Mouse (Mus musculus) bone marrow, adult 2 months (tissue): ENCODE results near the gene Actn1. TPM values are rescaled to one million over a fixed set of nuclear protein-coding genes. Genes with fewer than 3 reads are reported as not detected.
A peak's percentile ranks its signal among the peaks of the same experiment; 100 is the strongest.

ENCODE experiments used
- H3K27ac ChIP-seq: fragments of 200-500 bp; 2 replicates; pipeline ENCODE4 v1.5.1; 2012; ENCODE audit warnings: low read depth, mild to moderate bottlenecking, control low read depth, inconsistent platforms, low read length; ENCODE audit not compliant: control insufficient read depth, poor library complexity, insufficient read depth
- H3K4me1 ChIP-seq: fragments of 200-500 bp; 2 replicates; pipeline ENCODE4 v1.6.1; 2011; ENCODE audit warnings: low read length; ENCODE audit not compliant: control insufficient read depth, insufficient read depth
- H3K4me3 ChIP-seq: fragments of 200-500 bp; replicated peaks from 2 replicates; pipeline ENCODE3; 2011; ENCODE audit warnings: mild to moderate bottlenecking, low read depth, low read length, control low read depth; ENCODE audit not compliant: control insufficient read depth
- CTCF ChIP-seq: fragments of 200-500 bp; IDR thresholded peaks from 2 replicates; pipeline ENCODE4 v1.5.1; 2011; ENCODE audit warnings: low read length, control low read depth; ENCODE audit not compliant: control insufficient read depth, insufficient read depth
- POLR2A ChIP-seq: fragments of 200-500 bp; IDR thresholded peaks from 2 replicates; pipeline ENCODE4 v1.6.1; 2011; ENCODE audit warnings: low read depth, mild to moderate bottlenecking, control low read depth, low read length, borderline replicate concordance; ENCODE audit not compliant: control insufficient read depth
- WGBS: fragments of 180-500 bp; shearing (Covaris S2); methylation state at CpG from one replicate; pipeline ENCODE4 v1.1.7; 2018; 5-methylcytosine and 5-hydroxymethylcytosine counted together
- polyA plus RNA-seq: library from polyadenylated mRNA; stranded (reverse); fragments of >200 nt; gene quantifications from 2 replicates; pipeline ENCODE4 v1.2.4, GENCODE M21; 2011; ENCODE audit warnings: low replicate concordance; ENCODE audit not compliant: missing spikeins, insufficient read depth, insufficient read length

Actn1 gene
- polyA plus RNA-seq, 1 experiment = 70.6 TPM

DNA sequence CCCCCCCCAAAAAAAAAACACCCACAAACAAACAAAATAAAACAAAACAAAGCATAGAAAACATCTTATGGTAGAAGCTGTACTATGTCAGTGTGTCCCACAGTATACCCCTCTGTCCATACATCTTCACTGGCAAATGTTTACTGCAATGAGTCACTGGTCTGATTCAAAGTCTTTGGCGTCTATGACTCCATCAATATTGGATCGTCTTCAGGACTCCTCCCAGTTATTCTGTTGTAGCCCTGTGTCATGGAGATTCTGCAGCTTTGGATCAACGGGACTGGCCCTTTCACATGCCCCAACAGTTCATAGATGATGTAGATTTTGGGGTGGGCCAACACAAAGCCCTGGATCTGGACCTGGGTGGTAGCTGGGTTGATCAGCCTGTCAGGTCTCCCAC, 25.9 kb downstream of the Actn1 start:
- 74% methylated on average over 3 of the region's 3 CpGs for WGBS
- Histone ChIP-seq H3K27ac (peak overlapping the region; percentile 6), H3K4me3 (no peak overlapping the region), H3K4me1 (peaks cover 13% of the 10 kb centered on the region)
- TF ChIP-seq CTCF = no peak
- no peak for TF ChIP-seq POLR2A

DNA sequence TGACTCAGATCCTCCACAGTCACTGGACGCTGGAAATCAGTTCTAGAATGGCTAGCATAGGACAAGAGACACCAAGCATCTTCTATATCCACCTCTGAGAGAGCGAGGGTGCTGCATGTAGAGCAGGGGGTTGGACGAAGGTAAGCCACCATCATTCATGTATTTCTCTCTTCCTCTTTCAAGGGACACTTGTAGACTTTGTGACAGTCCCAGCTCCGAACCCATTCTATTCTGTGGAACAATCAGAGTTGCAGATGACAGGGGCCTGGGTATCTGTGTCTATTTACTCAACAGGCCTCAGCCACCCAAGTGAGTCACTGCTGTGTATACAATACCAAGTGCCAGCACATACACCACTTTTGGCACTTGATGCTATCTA, 27.3 kb downstream of the Actn1 start:
- Histone ChIP-seq H3K4me3 (no peak overlapping the region), H3K27ac (no peak overlapping the region), H3K4me1 (peaks cover 16% of the 10 kb centered on the region)
- WGBS = 75% methylated on average over 4 of the region's 4 CpGs
- no peak for TF ChIP-seq CTCF
- TF ChIP-seq POLR2A = no peak

DNA sequence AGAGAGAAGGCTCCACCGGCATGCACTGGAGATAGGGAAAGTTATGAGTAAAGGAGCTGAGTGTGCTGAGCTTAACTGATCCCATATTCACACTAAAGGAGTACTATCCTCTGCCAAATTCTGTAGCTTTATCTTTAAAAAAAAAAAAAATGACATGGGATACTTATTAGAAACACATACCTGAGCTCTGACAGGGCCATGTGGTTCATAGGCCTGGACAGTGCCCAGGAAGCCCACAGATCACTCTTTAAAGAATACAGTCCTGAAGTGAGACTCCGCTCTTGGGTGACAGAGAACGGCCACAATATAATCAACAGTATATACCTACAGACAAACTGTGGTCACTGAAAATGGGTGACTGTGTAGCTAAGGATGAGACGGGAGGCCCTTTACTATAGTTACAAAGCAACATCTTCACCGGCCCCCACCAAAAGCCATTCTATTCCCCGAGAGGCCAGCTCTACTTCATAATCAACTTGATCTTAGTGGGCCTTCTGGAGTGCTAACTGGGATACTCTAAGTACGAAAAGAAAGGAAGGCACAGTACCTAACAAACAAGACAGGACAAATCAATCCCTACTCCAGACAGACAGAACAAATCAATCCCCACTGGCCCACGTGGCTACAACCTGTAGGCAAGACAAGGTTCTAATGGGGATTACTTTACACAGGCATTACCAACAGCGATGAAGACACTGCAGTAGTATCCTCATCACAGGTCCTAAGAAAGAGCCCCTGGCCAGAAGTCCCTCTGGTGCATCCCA, 27.9 kb downstream of the Actn1 start:
- H3K4me1 ChIP-seq = peaks cover 16% of the 10 kb centered on the region
- TF ChIP-seq CTCF (no peak), POLR2A (no peak)
- H3K4me3 ChIP-seq = no peak overlapping the region
- H3K27ac ChIP-seq = peak overlapping the region; percentile 72; the same call in 1 of the 2 replicates
- 77% methylated on average over 9 of the region's 9 CpGs for WGBS

DNA sequence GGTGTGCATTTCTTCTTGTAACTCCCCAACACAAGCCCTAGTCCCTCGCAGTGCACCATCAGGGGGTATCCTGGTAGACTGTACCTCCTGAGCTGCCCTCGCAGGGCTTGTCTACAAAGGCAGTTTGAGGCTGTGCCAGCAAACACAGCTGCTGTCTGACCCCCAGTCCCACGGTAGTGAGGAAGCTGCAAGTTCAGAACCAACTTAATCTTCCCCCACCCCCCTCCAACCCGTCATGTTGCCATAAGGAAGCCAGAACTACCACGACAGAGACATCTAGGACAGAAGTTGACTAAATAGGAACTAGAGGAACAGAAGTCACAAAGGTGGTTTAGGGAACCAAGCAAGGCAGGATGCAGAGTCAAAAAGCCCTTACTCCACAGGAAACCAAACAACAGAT, 28.9 kb downstream of the Actn1 start:
- WGBS = 5% methylated on average over 5 of the region's 5 CpGs
- Histone ChIP-seq H3K4me1 (peaks cover 16% of the 10 kb centered on the region), H3K27ac (peak overlapping the region; percentile 76), H3K4me3 (no peak overlapping the region)
- TF ChIP-seq CTCF (no peak), POLR2A (no peak)

DNA sequence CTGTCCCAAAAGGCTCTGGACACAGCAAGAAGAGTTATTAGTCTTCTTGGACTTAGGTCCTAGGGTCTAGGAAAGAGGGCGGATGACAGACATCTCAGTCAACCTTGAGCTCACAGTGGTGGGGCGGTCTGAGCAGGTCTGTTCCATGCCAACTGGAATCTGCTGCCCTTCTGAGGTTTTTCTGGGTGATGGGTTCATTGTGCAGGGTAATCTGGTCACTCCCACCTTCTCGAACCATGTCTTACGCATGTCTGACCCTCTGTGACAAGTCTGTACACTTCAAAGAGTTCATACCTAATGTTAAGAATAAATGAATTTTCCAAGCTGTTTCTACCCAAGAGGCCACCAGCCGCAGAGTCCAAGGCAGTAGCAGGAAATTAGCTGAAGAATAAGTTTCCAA, 29.3 kb downstream of the Actn1 start:
- H3K4me1 ChIP-seq = peaks cover 15% of the 10 kb centered on the region
- no peak overlapping the region for H3K4me3 ChIP-seq
- 71% methylated on average over 5 of the region's 5 CpGs for WGBS
- peak overlapping the region; percentile 76 for H3K27ac ChIP-seq
- TF ChIP-seq CTCF (no peak), POLR2A (no peak)

DNA sequence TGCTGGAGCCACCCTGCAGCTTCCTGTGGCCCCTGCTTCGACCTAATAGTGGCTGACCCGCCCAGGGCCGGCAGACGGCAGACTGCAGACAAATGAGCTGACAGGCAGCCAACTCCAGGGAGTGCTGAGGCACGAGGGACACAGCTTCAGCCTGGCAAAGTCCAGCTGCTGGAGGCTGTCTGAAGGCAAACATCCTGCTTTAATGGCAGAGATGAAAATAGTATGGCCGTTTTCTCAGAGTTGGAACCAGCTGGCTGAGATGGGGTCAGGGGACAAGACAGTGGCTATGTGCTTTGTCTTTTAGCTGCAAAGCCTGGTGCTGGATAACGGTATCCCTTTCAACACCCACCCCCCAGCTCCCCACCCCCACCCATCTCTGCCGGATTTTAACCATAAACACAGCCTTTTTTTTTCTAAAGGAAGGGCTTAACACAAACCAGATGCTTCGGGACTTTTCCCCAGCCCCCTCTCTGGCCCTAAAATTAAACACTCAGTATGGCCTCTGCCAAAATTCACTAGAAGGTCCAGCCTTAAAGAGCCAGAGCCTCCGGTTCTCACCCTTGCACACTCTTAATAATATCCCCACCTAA, 30.0 kb downstream of the Actn1 start:
- WGBS = 15% methylated on average over 10 of the region's 10 CpGs
- peaks cover 11% of the 10 kb centered on the region for H3K4me1 ChIP-seq

DNA sequence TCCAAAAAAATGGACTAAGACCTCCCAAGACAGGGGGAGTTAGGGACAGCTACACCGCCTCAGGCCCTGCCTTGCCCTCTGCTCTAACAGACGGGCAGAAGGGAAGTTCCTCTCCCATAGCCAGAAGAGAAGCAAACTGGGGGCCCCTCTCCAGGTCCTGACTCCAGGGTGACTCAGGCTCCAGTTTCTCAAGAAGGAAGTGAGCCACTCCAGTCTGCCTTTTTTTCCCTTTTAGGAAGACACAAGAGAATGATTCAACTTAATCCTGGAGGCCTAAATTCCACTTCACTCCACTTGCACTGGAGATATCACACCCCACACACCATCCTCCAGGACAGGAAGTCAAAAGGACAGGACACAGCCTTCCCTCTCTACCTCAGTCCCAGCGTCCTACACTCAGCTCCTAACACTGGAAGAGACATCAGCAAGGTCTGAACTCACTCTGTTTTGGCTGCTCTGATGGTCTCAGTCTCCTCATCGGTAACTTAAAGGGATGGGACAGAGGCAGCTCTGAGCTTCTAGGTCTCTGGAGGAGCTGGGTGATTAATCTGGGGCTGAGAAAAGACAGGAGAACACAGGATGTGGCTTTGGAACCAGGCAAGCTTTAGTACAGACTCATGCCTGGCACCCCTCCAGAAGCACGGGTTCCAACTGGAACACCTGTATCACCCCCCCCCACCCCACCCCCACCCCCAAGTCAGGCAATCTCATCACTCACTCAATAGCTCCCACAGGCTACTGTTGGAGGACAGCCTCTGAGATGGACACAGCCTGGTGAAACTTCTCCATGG, 31.0 kb downstream of the Actn1 start:
- Histone ChIP-seq H3K4me1 (peaks cover 8% of the 10 kb centered on the region), H3K4me3 (no peak overlapping the region), H3K27ac (peak overlapping the region; percentile 71)
- 14% methylated on average over 5 of the region's 5 CpGs for WGBS
- TF ChIP-seq POLR2A = no peak
- no peak for TF ChIP-seq CTCF

More for the DNA sequence above, 30.0 kb downstream of the Actn1 start:
- TF ChIP-seq POLR2A = no peak
- TF ChIP-seq CTCF = no peak
- H3K4me3 ChIP-seq = no peak overlapping the region
- peak overlapping the region; percentile 76 for H3K27ac ChIP-seq

DNA sequence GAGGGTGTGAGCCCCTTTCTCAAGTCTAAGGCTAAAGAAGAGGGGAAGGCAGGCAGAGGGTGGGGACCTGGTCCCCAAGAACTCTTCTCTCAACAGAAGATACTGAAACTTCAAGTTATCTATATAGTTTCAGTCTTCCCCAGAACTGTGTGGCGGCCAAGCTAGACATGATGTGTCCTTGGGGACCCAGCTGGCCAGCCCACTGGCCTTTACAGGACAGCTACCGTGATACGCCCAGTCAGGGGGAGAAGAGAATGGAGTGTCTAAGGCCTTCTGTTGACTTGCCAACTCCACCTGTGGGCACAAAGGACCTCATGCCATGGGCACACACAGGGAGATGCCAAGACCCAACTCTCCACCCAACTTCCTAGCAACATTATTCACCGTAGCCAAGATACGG, 31.8 kb downstream of the Actn1 start:
- no peak overlapping the region; the same call in 1 of the 2 replicates for H3K27ac ChIP-seq
- 89% methylated on average over 5 of the region's 5 CpGs for WGBS
- H3K4me3 ChIP-seq = no peak overlapping the region
- no peak for TF ChIP-seq CTCF
- TF ChIP-seq POLR2A = no peak
- H3K4me1 ChIP-seq = peaks cover 8% of the 10 kb centered on the region
